Mouse (Mus musculus): ENCODE results near the gene Rnf130.

DNA sequence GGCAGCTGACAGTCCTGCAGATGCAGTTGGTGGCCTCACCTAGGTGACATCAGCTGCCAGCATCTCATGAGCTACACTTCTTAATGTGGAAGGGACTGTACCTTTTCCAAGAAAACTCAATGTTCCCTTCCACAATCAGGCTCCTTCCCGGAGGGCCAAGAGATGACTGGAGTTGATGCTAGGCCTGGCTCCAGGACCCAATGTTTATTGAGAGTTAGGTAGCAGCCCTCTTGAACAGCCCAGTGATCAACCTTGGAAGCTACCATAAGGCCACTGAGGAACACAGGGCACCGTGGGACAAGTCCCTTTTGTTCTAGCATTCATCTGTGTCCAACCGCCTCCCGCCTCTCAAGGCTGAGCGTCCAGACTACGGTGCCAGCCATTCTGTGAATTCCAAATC, 107.1 kb downstream of the Rnf130 start:
- TF ChIP-seq CTCF (IDR thresholded peaks at IDR 0.05; ENCODE audit: control insufficient read depth, insufficient read depth, low read length) (no peak), POLR2A (IDR thresholded peaks at IDR 0.05; ENCODE audit: borderline replicate concordance, control insufficient read depth, low read depth, low read length) (no peak)
